Mouse (Mus musculus) lung, postnatal 0 days (tissue): ENCODE data around the gene Cct8l1. TPM values are rescaled to one million over a fixed set of nuclear protein-coding genes. Genes with fewer than 3 reads are reported as not detected.

ENCODE experiments used
- ATAC-seq: fragments of 200-750 bp; cut with Nextera tagmentation; 2 replicates; pipeline ENCODE4 v1.8.0; 2017; ENCODE audit warnings: moderate library complexity
- DNase-seq: peaks from one replicate; pipeline ENCODE4 v3.0.0-alpha.2; 2016; ENCODE audit warnings: low spot score
- H3K27ac ChIP-seq: fragments of 300-500 bp; sonication (generic); 2 replicates; pipeline ENCODE4 v1.5.1; 2014; ENCODE audit warnings: antibody characterized with exemption, mild to moderate bottlenecking, low read length, mixed read lengths
- H3K27me3 ChIP-seq: fragments of 300-500 bp; sonication (generic); replicated peaks from 2 replicates; pipeline ENCODE4 v1.6.1; 2014; ENCODE audit warnings: low read length, mixed read lengths; ENCODE audit not compliant: insufficient read depth
- H3K36me3 ChIP-seq: fragments of 300-500 bp; sonication (generic); 2 replicates; pipeline ENCODE4 v1.6.1; 2014; ENCODE audit warnings: low read length, mixed read lengths; ENCODE audit not compliant: insufficient read depth
- H3K4me1 ChIP-seq: fragments of 300-500 bp; sonication (generic); 2 replicates; pipeline ENCODE4 v1.6.1; 2014; ENCODE audit warnings: antibody characterized with exemption, low read depth, low read length, mixed read lengths; ENCODE audit not compliant: insufficient read depth
- H3K4me2 ChIP-seq: fragments of 300-500 bp; sonication (generic); replicated peaks from 2 replicates; pipeline ENCODE4 v1.6.1; 2014; ENCODE audit warnings: low read depth, mild to moderate bottlenecking, low read length, moderate library complexity, mixed read lengths
- H3K4me3 ChIP-seq: fragments of 300-500 bp; sonication (generic); 2 replicates; pipeline ENCODE4 v1.5.1; 2014; ENCODE audit warnings: low read depth, low read length
- H3K9ac ChIP-seq: fragments of 300-500 bp; sonication (generic); replicated peaks from 2 replicates; pipeline ENCODE4 v1.6.1; 2014; ENCODE audit warnings: low read depth, mild to moderate bottlenecking
- H3K9me3 ChIP-seq: fragments of 300-500 bp; sonication (generic); 2 replicates; pipeline ENCODE4 v1.6.1; 2016; ENCODE audit warnings: low read length, mixed read lengths
- CTCF ChIP-seq: IDR thresholded peaks from 2 replicates; pipeline ENCODE4 v1.5.1; 2016; ENCODE audit warnings: antibody characterized with exemption, mild to moderate bottlenecking
- EP300 ChIP-seq: IDR thresholded peaks from 2 replicates; pipeline ENCODE4 v1.6.1; 2016; ENCODE audit warnings: antibody characterized with exemption, mild to moderate bottlenecking, control low read depth
- WGBS: fragments of 180-500 bp; shearing (Covaris S2); extraction: QIAGEN DNeasy Blood & Tissue Kit; methylation state at CpG from one replicate; pipeline ENCODE4 v1.1.7; 2014; 5-methylcytosine and 5-hydroxymethylcytosine counted together
- polyA plus RNA-seq: library from polyadenylated mRNA; unstranded; fragments of >200 nt; fragmentation: Nextera tagmentation; extraction: Ambion mirVana; gene quantifications from 2 replicates; pipeline ENCODE4 v1.2.1, GENCODE M21; 2015

Gene Cct8l1
- polyA plus RNA-seq, 1 experiment from 2014 or later = not detected

DNA sequence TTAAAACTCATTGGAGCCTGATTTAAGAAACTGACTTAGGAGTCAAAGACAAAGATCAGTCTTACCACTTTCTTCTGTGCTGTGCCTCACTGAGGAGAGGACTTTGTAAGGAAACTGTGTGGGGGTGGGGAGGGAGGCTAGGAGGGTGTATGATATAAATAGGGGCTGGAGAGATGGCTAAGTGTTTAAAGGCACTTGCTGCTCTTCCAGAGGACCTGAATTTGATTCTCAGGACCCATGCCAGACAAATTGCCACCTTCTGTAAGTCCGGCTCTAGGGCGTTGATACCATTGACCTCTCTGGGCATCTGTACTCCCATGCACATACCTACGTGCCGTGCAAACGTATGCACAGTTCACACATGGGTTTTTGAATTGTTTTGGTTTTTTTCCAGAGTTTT is 9.8 kb upstream of the Cct8l1 start:
- no peaks in the 10 kb centered on the region for H3K9me3 ChIP-seq
- ATAC-seq = no peak
- no peaks in the 10 kb centered on the region for H3K4me1 ChIP-seq
- H3K27me3 ChIP-seq = no peaks in the 10 kb centered on the region
- no peak overlapping the region for H3K27ac ChIP-seq
- TF ChIP-seq EP300 (no peak), CTCF (no peak)
- H3K4me3 ChIP-seq = no peak overlapping the region
- no peak for DNase-seq
- H3K36me3 ChIP-seq = no peaks in the 10 kb centered on the region
- 82% methylated on average over 5 of the region's 5 CpGs for WGBS
- no peak overlapping the region for H3K9ac ChIP-seq
- H3K4me2 ChIP-seq = no peak overlapping the region

DNA sequence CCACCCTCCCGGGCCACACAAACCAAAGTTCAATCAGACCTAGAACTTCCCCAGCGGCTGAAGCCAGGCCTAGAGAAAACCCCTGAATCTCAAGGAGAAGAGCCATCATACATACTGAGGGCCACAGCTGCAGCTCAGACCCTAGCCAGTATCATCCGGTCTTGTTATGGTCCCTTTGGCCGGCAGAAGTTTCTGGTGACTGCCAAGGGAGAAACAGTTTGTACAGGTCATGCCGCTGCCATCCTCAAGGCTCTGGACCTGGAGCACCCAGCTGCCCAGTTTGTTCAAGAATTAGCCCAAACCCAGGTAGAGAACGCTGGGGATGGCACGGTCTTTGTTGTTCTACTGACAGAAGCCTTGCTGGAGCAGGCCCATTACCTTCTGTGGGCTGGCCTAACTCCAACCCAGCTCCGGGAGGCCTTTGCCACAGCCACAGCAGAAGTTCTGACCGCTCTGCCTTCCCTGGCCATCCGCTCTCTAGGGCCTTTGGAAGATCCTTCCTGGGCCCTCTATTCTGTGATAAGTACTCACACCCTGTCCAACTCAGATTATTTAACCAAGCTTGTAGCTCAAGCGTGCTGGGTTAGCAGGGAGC is 531 bp downstream of the Cct8l1 start:
- no peaks in the 10 kb centered on the region for H3K36me3 ChIP-seq
- TF ChIP-seq CTCF (no peak), EP300 (no peak)
- no peaks in the 10 kb centered on the region for H3K4me1 ChIP-seq
- WGBS = 92% methylated on average over 11 of the region's 11 CpGs
- H3K27me3 ChIP-seq = no peaks in the 10 kb centered on the region
- H3K4me3 ChIP-seq = no peak overlapping the region
- no peak overlapping the region for H3K4me2 ChIP-seq
- H3K9ac ChIP-seq = no peak overlapping the region
- ATAC-seq = no peak
- no peaks in the 10 kb centered on the region for H3K9me3 ChIP-seq
- H3K27ac ChIP-seq = no peak overlapping the region
- no peak for DNase-seq

DNA sequence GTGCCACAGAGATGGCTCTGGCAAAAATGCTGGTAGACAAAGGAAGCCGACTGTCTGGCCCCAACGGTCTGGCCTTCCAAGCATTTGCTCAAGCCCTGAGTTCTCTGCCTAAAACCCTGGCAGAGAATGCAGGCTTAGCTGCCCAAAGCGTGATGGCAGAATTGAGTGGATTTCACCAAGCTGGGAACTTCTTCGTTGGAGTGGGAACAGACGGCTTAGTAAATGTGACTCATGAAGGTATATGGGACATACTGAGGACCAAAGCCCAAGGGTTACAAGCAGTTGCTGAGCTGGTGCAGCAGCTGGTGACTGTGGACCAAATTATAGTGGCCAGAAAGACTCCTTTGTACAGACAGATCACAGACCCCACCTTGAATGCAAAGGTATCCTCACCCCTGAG is 1.7 kb downstream of the Cct8l1 start:
- H3K4me3 ChIP-seq = no peak overlapping the region
- no peak for TF ChIP-seq EP300
- no peak for TF ChIP-seq CTCF
- H3K27ac ChIP-seq = no peak overlapping the region
- H3K36me3 ChIP-seq = no peaks in the 10 kb centered on the region
- no peak for DNase-seq
- H3K4me2 ChIP-seq = no peak overlapping the region
- H3K9me3 ChIP-seq = no peaks in the 10 kb centered on the region
- no peak overlapping the region for H3K9ac ChIP-seq
- WGBS = 78% methylated on average over 5 of the region's 5 CpGs
- ATAC-seq = no peak
- no peaks in the 10 kb centered on the region for H3K27me3 ChIP-seq
- no peaks in the 10 kb centered on the region for H3K4me1 ChIP-seq

DNA sequence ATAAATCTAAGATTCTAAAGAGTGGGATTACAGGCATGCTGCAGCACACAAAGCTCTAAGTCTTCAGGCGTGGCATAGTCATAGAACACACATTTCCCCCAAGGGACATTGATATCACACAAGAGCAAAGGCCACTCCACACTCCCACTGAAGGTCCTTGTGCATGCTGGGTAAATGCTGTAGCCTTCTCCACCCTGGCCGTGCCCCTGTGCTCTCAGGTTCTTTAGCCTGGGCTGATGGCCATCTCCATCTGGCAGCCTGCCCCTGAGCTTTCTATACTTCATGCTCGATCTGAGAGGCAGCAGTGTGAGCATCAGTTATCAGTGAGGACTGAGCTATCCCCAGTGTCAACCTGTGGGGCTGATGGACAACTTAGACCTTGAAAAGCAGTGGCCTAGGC is 4.0 kb downstream of the Cct8l1 start:
- no peaks in the 10 kb centered on the region for H3K9me3 ChIP-seq
- ATAC-seq (no peak), DNase-seq (no peak)
- TF ChIP-seq CTCF (no peak), EP300 (no peak)
- no peaks in the 10 kb centered on the region for H3K36me3 ChIP-seq
- H3K27me3 ChIP-seq = no peaks in the 10 kb centered on the region
- H3K4me3 ChIP-seq = no peak overlapping the region
- H3K27ac ChIP-seq = no peak overlapping the region
- WGBS = 51% methylated on average over 3 of the region's 3 CpGs
- no peaks in the 10 kb centered on the region for H3K4me1 ChIP-seq
- H3K4me2 ChIP-seq = no peak overlapping the region
- no peak overlapping the region for H3K9ac ChIP-seq

DNA sequence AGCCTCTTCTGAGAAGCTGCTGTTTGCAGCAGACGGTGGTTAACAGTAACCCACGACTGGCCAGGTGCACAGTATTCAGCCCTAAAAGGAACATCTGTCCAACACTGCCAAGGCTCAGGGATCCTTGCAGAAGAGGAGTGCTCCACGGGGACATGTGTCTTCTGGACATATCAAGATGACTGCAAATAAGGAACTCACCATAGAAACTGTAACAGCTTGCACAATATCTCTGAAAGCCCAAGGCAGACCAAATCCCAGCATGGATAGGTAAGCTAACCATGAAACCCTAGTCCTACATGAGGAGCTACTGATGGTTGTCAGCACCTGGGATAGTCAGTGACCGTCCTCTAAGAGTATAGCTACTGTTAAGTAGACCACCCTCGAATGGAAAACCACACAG is 5.6 kb downstream of the Cct8l1 start:
- TF ChIP-seq CTCF = no peak
- no peak for TF ChIP-seq EP300
- Histone ChIP-seq H3K27ac (no peak overlapping the region), H3K9me3 (no peaks in the 10 kb centered on the region), H3K36me3 (no peaks in the 10 kb centered on the region), H3K4me2 (no peak overlapping the region), H3K27me3 (no peaks in the 10 kb centered on the region), H3K4me3 (no peak overlapping the region), H3K9ac (no peak overlapping the region), H3K4me1 (no peaks in the 10 kb centered on the region)
- 64% methylated on average over 5 of the region's 5 CpGs for WGBS
- ATAC-seq (no peak), DNase-seq (no peak)

GRCm38 (mm10) chr5:25526116-25526515 is 10.2 kb downstream of the Cct8l1 start:
- no peak for ATAC-seq
- H3K27ac ChIP-seq = no peak overlapping the region
- H3K9ac ChIP-seq = no peak overlapping the region
- 43% methylated on average over 5 of the region's 5 CpGs for WGBS
- peak; percentile 51 for DNase-seq
- H3K4me3 ChIP-seq = no peak overlapping the region
- no peaks in the 10 kb centered on the region for H3K9me3 ChIP-seq
- TF ChIP-seq CTCF (no peak), EP300 (no peak)
- H3K27me3 ChIP-seq = no peaks in the 10 kb centered on the region
- H3K4me1 ChIP-seq = 0 out of 2 replicates have a peak, but pooled peaks cover 3% of the 10 kb centered on the region
- H3K36me3 ChIP-seq = no peaks in the 10 kb centered on the region
- no peak overlapping the region for H3K4me2 ChIP-seq

DNA sequence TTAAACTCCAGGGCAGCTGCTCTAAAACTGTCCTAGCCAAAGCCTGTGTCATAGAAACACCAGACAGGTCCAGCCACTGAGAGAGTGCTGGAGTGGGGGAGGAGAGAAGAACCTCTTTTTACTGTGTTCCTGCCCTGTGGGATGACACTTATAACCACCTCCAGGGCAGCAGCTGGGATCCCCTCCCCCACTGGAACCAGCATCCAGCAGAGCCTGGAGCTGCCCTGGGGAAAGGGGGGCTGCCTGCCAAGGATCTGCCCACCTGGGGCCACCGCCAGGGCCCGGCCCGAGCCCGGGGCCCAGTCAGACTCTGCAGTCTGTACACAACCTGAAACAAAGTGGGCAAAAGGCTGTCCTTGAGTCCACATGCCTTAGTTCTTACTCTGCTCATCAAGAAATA is 11.1 kb downstream of the Cct8l1 start:
- 35% methylated on average over 4 of the region's 4 CpGs for WGBS
- TF ChIP-seq EP300 (no peak), CTCF (no peak)
- H3K27me3 ChIP-seq = no peaks in the 10 kb centered on the region
- no peak for DNase-seq
- H3K4me1 ChIP-seq = 0 out of 2 replicates have a peak, but pooled peaks cover 3% of the 10 kb centered on the region
- no peaks in the 10 kb centered on the region for H3K36me3 ChIP-seq
- no peaks in the 10 kb centered on the region for H3K9me3 ChIP-seq
- no peak overlapping the region for H3K4me3 ChIP-seq
- no peak for ATAC-seq
- H3K4me2 ChIP-seq = no peak overlapping the region
- H3K9ac ChIP-seq = no peak overlapping the region
- H3K27ac ChIP-seq = no peak overlapping the region; the same call in 1 of the 2 replicates
